In genomic region chr6:138242837-138243236, GRCm38 (mm10) we compare ENCODE assay signal across 26 mouse cellular contexts.
DNase-seq lines count a peak whose midpoint lies in the region; ATAC-seq and TF ChIP-seq lines count a peak whose summit lies in the region.
"Had no signal": no experiment of that assay in that cellular context is flagged by ENCODE, and none has a peak within 500 bp of the region (broad histone marks: within the 10 kb centered on the region; RNA-seq: fewer than 3 reads in every experiment).

No protein-coding gene starts in this region.

- no peak overlapping the region for H3K27ac ChIP-seq in kidney, embryonic 15.5 days
- H3K27ac ChIP-seq in kidney, postnatal 0 days, result no peak overlapping the region
- H3K27ac ChIP-seq in kidney, adult 2 months (ENCODE audit: insufficient read depth, low read depth, low read length), result no peak overlapping the region
- H3K27ac ChIP-seq in neural tube, embryonic 12.5 days, result no peak overlapping the region
- H3K27ac ChIP-seq: embryonic facial prominence, embryonic 10.5 days; embryonic facial prominence, embryonic 12.5 days; forebrain, embryonic 13.5 days; forebrain, embryonic 15.5 days had no signal

- 11% methylated on average over 1 of the region's 1 CpGs for WGBS in kidney, embryonic 15.5 days
- 7% methylated on average over 1 of the region's 1 CpGs for WGBS in kidney, postnatal 0 days
- 24% methylated on average over 1 of the region's 1 CpGs for WGBS in kidney, adult 2 months
- WGBS in neural tube, embryonic 12.5 days, result 20% methylated on average over 1 of the region's 1 CpGs

- no peak overlapping the region for H3K4me3 ChIP-seq in kidney, embryonic 15.5 days (replicated peaks)
- no peak overlapping the region for H3K4me3 ChIP-seq in kidney, postnatal 0 days (replicated peaks; ENCODE audit: low read depth, low read length)
- H3K4me3 ChIP-seq in kidney, adult 2 months (ENCODE audit: insufficient read depth, low read depth, low read length), result no peak overlapping the region
- H3K4me3 ChIP-seq in neural tube, embryonic 12.5 days, result no peak overlapping the region
- H3K4me3 ChIP-seq: embryonic facial prominence, embryonic 10.5 days; embryonic facial prominence, embryonic 12.5 days; forebrain, embryonic 13.5 days; forebrain, embryonic 15.5 days had no signal

- peak; percentile 1 for DNase-seq in embryo, embryonic 11 days
- no peak for DNase-seq in embryo, embryonic 9.5 days (ENCODE audit: extremely low spot score)
- no peak for DNase-seq in kidney, postnatal 14 days
- DNase-seq in kidney, postnatal 0 days (ENCODE audit: low spot score), result peak; percentile 3
- DNase-seq in kidney, adult 2 months, result no peak
- no peak for DNase-seq in neural tube, embryonic 10.5 days (ENCODE audit: extremely low spot score, low spot score)
- DNase-seq: adrenal gland, adult 8-10 months; adrenal gland, postnatal 14 days; adrenal gland, postnatal 36 days; B cell, adult 2 months; cerebellum, adult 11-12 months; cerebellum, adult 2 months; cerebellum, adult 9-10 months; cerebellum, postnatal 10 days; cerebellum, postnatal 25 days had no signal

- no peak overlapping the region for H3K9ac ChIP-seq in kidney, embryonic 15.5 days
- H3K9ac ChIP-seq in kidney, postnatal 0 days (ENCODE audit: low read depth, low read length), result no peak overlapping the region
- no peak overlapping the region for H3K9ac ChIP-seq in neural tube, embryonic 12.5 days
- H3K9ac ChIP-seq: embryonic facial prominence, embryonic 12.5 days; forebrain, embryonic 13.5 days; forebrain, embryonic 15.5 days had no signal

- H3K4me1 ChIP-seq in kidney, embryonic 15.5 days, result no peaks in the 10 kb centered on the region; the same call in 1 of the 2 replicates
- no peaks in the 10 kb centered on the region for H3K4me1 ChIP-seq in kidney, postnatal 0 days (replicated peaks; ENCODE audit: insufficient read depth, low read length)
- no peaks in the 10 kb centered on the region for H3K4me1 ChIP-seq in kidney, adult 2 months (ENCODE audit: control insufficient read depth, insufficient read depth, low read length)
- H3K4me1 ChIP-seq in neural tube, embryonic 12.5 days, result no peaks in the 10 kb centered on the region
- H3K4me1 ChIP-seq: embryonic facial prominence, embryonic 10.5 days; embryonic facial prominence, embryonic 12.5 days; forebrain, embryonic 15.5 days had no signal

- no peaks in the 10 kb centered on the region for H3K27me3 ChIP-seq in kidney, embryonic 15.5 days
- H3K27me3 ChIP-seq in kidney, postnatal 0 days (ENCODE audit: insufficient read depth, low read length), result no peaks in the 10 kb centered on the region
- no peaks in the 10 kb centered on the region for H3K27me3 ChIP-seq in kidney, adult 2 months (replicated peaks; ENCODE audit: control insufficient read depth, insufficient read depth, low read length)
- H3K27me3 ChIP-seq in neural tube, embryonic 12.5 days (replicated peaks), result no peaks in the 10 kb centered on the region
- H3K27me3 ChIP-seq: CH12.LX; embryonic facial prominence, embryonic 12.5 days; forebrain, embryonic 13.5 days; forebrain, embryonic 15.5 days; Patski had no signal

- no peaks in the 10 kb centered on the region for H3K9me3 ChIP-seq in kidney, embryonic 15.5 days (replicated peaks)
- no peaks in the 10 kb centered on the region for H3K9me3 ChIP-seq in kidney, postnatal 0 days (replicated peaks; ENCODE audit: low read length)
- no peaks in the 10 kb centered on the region for H3K9me3 ChIP-seq in neural tube, embryonic 12.5 days
- H3K9me3 ChIP-seq: embryonic facial prominence, embryonic 10.5 days; embryonic facial prominence, embryonic 12.5 days; forebrain, embryonic 13.5 days; forebrain, embryonic 15.5 days had no signal

- no peak for TF ChIP-seq CTCF in kidney, postnatal 0 days (IDR thresholded peaks at IDR 0.05; ENCODE audit: low read depth)
- no peak for TF ChIP-seq CTCF in kidney, adult 2 months (conservative IDR thresholded peaks at IDR 0.05; ENCODE audit: insufficient read depth, insufficient read length, low read depth, low read length)

- TF ChIP-seq POLR2A in kidney, adult 2 months (IDR thresholded peaks at IDR 0.05; ENCODE audit: low read depth, low read length), result no peak

- ATAC-seq in kidney, embryonic 15.5 days (replicated peaks; ENCODE audit: low FRiP score), result peak; percentile 67; the same call in 1 of the 2 replicates
- ATAC-seq in kidney, postnatal 0 days (replicated peaks; ENCODE audit: low FRiP score, low read depth), result no peak
- ATAC-seq in neural tube, embryonic 12.5 days (ENCODE audit: low FRiP score, low read depth), result peak; percentile 68; the same call in 1 of the 2 replicates
- ATAC-seq: activated CD4-positive, CD25-positive, alpha-beta regulatory T cell, adult 4 months; CD4-positive, CD25-positive, alpha-beta regulatory T cell, adult 4 months; forebrain, embryonic 13.5 days; forebrain, embryonic 15.5 days; Patski had no signal

- H3K36me3 ChIP-seq in kidney, embryonic 15.5 days, result no peaks in the 10 kb centered on the region
- H3K36me3 ChIP-seq in kidney, postnatal 0 days (ENCODE audit: insufficient read depth, low read length), result no peaks in the 10 kb centered on the region
- no peaks in the 10 kb centered on the region for H3K36me3 ChIP-seq in kidney, adult 2 months (ENCODE audit: control insufficient read depth, insufficient read depth, low read length)
- H3K36me3 ChIP-seq in neural tube, embryonic 12.5 days, result no peaks in the 10 kb centered on the region
- H3K36me3 ChIP-seq: embryonic facial prominence, embryonic 10.5 days; embryonic facial prominence, embryonic 12.5 days; forebrain, embryonic 15.5 days; G1E had no signal

- H3K4me2 ChIP-seq in kidney, embryonic 15.5 days, result no peak overlapping the region
- H3K4me2 ChIP-seq in kidney, postnatal 0 days (ENCODE audit: low read length), result no peak overlapping the region
- H3K4me2 ChIP-seq in neural tube, embryonic 12.5 days (replicated peaks), result no peak overlapping the region
- H3K4me2 ChIP-seq: embryonic facial prominence, embryonic 12.5 days; forebrain, embryonic 13.5 days; forebrain, embryonic 15.5 days had no signal

Comparison
In these comparisons a context has a peak if more than half of its experiments do, and no peak if none do; other contexts are left out.
1. DNase-seq: peak in embryo, embryonic 11 days (single experiment) and kidney, postnatal 0 days (single experiment); none in embryo, embryonic 9.5 days (single experiment), kidney, postnatal 14 days (single experiment), kidney, adult 2 months (single experiment) and neural tube, embryonic 10.5 days (single experiment).